Mouse (Mus musculus): ENCODE measurements around the gene Trim14.

The Trim14 gene

DNA sequence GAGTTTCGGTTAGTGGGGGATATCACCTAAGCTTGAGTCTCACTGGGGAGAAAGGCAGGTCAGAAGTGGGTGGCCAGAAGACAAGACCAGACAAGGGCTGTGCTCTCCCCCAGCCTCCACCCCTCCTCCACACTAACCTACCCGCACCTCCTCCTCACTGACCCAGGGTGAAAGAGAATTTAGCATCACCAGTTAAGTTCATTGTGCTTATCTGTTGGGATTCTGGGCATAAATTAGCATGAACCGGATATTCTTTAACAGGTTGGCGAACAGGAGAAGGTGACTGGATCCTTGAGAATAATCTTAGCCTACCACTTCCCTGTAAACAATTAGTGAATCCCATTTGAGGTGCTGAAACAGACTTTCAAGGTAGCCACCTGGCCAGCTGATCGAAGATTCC, 60.8 kb downstream of the Trim14 start:
- DNase-seq, result no peak

DNA sequence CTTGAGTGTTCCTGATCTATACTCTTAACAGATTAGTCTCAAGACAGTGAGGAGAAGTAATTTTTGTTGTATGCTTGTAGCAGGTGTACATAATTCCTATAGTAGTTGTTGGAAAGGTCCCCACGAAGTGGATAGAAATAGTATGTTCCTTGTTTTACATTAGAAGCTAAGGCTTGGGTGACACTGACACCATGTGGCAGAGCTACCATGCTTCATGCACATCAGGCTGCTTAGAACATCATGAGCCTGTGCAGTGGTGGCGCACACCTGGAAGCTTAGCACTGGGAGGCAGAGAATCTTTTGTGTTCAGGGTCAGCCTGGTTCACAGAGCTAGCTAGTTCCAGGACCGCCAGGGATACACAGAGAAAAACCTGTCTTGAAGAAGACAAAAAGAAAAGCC, 70.2 kb downstream of the Trim14 start:
- no peak for DNase-seq

DNA sequence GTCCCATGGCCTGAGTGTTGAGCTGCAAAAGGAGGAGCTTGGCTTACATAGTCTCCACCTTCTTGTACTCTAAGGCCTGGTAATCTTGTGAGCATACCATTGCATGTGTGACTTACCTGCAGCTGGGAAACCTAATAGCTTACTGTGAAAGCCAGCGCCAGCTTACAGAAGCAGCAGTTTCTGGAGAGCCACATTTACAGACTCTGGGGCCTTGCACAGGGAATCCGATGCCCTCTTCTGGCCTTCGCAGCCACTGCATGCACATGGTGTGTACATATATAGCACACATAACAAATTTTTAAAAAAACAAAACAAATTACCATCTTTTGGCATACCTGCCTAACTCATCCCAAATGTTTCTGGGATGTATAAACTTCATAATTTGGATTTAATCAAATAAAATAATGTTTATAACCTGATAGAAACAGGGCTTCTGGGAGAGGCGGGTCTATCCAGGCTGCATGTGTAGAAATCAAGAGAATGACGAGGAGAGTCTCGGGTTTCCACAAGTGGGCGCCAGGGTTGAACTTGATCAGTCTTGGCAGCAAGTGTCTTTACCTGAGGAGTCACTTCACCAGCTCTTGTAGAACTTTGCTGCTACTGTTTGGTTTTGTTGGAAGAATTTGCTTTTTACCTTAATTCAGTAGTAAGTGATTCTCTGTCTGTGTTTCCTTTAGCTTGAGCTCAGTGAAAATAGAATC, 72.7 kb downstream of the Trim14 start:
- DNase-seq, result peak; percentile 53 to 72

DNA sequence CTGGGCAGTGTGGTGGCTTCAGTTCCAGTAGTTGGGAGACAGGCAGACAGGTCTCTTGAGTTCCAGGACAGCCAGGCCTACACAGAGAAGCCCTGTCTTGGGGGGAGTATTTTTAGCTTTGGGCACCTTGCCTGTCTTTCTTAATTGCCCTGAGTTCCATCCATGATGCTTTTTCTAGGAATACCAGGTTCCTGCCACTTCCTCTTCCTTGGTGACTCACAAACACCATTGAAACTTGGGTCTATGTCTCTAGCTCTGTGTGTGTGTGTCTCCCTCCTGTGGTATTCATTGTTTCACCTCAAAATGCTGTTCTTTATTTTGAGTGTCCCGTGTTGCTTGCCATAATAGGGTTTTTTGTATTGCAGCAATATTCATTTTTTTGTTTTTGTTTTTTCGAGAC, 77.5 kb downstream of the Trim14 start:
- no peak for DNase-seq

DNA sequence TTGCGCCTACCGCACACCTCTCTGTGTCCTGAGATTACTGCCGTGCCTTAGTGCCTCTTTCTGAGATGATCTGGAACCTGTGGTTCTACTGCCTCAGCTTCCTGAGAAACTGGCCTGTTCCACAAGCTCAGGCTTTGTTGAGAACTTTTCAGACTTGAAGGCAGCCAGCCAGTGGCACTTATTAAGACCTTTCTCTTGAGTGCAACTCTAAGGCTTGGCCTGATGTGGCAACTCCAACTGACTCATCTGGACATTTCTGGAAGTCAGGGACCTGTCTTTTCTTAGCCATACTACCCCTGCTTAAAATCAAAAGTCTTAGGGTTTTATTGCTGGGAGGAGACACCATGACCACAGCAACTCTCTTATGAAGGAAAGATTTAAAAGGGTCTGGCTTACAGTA, 78.8 kb downstream of the Trim14 start:
- DNase-seq, result no peak

DNA sequence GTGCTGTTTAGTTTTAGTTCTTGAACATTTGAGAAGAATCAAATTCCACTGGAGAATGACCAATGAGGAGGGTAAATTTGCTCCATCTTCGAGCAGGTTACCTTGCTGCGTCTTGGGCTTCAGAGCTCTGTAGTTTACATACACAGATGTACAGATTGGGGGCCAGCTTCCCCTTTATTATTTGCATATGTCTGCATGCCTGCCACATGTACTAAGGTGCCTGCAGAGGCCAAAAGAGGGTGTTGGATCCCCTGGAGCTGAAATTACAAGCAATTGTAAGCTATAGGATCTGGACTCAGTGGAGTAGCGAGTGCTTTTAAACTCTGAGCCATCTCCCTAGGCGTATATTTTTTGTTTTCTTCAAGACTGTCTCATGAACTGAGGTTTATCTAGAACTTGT, 79.2 kb downstream of the Trim14 start:
- DNase-seq, result no peak

DNA sequence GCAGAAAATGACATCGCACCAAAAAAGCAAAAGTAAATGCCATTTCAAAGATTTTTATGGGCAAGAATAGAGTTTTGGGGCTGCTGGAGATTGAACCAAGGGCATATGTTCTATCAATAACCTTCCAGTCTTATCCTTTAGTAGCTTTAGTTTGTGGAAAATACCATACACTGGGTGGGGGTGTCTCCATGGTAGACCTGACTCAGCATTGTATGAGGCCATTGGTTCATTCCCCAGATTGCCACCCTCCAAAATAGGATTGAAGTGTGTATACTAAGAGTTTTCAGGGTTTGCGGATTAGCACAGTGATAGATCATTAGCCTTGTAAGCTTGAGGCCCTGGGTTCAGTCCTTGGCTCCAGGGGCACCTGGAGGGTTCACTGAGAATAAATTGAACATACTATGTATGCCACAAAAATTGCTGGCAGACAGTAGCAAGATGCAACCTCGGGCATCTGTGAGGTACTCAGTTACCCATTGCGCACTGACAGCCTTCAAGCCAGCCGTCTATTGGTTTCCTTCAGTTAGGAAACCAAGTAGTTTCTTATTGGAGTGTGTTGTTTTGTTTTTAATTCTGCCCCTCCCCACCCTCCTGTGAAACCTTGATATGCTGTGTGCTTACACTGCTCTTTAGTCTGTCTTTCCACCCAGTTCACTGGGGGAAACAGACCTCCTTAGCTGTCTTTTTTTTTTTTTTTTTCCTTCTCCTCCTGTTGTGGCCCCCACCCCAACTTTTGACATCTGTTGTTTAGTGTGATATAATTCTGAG, 81.7 kb downstream of the Trim14 start:
- DNase-seq, result no peak

DNA sequence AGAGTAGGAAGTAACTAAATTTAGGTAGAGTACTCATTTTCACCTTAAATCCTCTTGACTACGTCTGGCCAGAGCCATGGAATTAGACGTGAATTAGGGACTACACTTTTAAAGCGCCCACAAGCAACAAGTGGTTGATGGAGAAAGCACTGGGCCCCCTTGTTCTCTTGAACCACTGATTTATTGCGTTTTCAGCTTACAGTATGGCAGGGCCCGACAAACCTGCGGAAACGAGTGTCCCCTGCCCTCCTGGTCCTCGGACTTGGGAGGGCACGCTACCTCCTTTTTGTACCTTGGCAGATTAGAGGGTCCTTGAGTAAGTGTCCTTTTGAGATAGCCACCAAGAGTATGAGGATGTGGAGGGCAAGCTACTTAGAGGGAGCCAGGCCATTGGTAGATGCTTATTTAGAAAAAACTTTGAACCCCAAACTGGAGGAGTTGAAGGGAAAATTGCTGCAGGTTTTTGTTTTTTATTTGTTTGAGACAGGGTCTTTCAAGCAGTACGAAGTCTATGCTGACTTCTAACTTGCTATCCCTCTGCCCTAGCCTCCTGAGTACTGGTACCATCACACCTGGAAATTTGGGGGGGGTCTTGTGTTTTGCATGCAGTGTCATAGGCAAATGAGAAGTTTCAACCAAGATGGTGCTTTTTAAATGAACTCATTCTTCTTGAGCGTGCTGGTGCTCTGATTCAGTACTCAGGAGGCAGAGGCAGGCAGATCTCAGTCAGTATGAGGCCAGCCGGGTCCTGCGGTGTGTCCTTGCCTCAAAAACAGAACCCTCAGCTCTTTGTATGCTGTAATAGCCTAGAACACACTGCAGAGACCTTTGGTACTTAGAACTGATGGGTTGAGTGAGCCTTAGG, 82.9 kb downstream of the Trim14 start:
- no peak for DNase-seq

DNA sequence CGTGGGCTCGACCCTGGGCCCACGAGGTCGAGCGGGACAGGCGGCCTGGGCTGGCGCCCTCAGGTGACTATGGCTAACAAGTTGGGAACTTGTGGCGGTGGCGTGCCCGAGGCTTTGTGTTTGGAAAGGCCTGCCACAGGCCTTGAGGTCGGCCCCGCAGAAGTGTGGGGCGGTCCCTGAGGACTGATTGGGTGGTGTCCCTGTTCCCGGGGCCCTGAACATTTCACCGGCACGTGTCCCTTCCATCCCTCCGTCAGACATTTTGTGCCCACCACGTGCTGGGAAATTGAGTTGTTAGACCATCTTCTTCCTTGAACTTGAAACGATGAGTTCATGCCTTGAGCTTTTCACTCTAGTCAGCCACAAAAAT, 83.5 kb downstream of the Trim14 start:
- DNase-seq, result peak in 1 of 2 experiments; percentile 58

DNA sequence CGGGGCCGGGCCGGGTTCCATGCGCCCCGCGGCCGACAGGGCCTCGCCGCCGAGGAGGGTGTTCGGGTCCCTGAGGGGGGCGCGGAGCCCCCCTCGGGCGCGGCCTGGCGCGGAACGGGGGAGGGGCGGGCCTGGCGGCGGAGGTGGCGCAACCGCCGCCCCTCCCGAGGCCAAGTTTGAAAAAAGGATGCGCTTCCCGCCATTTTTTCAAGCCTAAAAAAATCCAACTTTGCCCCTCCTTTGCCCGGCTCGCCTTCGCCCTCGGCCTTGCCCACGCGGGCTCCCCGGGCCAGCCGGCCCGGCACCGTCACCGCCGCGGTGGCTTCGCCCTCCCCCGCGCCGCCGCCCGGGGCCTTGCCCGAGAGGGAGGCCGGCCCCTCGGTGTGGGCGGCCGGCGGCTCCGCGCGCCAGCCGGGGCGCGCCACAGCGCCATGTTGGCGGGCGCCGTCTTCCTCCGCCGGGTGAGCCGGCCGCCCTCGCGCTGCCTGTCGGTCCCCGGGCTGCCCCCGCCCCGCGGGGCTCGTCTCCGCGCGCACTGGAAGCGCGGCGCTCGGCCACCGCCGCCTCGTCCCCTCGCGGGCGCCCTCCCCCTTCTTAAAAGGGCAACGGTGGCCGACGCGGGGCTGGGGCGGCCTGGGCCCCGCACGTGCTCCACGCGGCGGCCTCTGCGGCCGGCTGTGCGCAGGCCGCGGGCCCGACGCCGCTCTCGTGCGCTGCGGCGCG, 84.0 kb downstream of the Trim14 start:
- DNase-seq, result peak; percentile 81 to 84

DNA sequence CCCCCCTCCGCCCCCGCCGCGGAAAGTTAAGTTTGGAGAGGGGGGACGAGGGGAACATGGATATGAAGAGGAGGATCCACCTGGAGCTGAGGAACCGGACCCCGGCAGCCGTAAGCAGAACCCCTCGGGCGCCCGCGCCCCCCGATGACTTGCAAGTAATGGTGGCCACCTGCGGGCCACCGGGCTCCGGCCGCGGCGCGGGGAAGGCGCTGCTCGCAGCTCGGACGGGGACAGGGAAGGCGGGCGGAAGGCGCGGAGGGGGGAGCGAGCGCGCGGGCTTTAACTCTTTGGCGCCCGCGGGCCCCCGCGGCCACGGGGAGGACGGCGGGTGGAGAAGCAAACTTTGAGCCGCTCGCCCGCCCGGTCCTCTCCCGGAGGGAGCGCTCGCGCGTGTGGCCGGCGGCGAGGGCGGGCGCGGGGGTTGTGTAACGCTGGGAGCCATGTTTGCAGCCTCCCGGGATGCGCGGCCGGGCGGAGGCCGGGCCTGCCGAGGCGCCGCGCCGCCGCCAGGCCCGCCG, 84.6 kb downstream of the Trim14 start:
- peak; percentile 76 to 84 for DNase-seq

DNA sequence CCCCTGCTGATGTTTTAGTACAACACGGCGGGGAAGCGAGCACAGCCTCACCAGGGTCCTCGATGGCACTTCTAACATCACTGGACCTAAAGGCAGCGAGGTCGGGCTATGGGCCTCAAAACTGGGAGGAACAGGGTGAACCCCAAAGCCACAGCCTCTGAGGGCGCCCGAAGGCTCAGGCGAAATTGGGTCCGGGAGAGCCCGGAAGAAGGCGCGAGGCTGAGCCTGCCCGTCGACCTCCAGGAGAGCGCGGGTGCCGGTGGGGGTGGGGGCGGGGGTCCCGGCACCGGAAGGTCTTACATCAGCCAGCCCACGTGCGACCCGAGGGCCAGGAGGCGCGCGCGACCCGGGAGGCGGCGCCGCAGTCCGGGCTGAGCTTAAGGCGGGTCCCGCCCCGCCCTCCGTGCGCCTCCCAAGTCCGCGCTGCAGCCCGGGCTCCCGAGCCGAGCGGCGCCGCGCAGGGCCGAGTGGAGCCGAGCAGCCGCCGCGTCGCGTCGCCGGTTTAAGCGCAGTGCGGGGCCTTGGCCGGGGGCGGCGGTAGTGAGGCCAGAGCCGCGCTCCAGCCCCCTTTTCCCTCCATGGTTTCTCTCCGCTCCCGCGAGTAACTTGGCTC, 85.3 kb downstream of the Trim14 start, which contains the start of gene Anp32b:
Gene Anp32b, plus strand, starts transcription at position 384 of the 613 bp plus-strand sequence.
- peak; percentile 95 to 97 for DNase-seq

DNA sequence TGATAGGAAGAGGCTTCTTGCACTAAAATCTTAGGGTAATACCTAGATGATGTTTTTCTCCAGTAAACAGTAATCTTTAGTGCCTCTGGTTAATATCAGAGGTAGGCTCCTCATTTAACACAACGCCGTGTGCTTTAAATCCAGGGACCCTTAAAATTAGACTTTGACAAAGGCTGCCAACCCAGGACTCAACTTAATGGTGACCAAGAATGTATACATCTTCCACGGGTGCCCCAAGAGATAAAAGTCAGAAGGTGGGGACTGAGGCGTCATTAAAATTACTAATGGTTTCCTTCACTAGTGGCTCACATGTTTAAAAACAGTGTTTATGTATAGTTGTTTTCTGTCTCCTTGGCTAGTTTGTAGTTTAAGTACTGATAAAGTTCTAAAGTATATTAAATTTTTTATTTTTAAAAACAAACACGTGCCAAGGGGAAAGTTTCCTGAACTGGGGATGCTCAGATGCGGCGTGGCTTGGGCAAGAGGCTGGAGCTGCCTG, 85.9 kb downstream of the Trim14 start:
- no peak for DNase-seq

DNA sequence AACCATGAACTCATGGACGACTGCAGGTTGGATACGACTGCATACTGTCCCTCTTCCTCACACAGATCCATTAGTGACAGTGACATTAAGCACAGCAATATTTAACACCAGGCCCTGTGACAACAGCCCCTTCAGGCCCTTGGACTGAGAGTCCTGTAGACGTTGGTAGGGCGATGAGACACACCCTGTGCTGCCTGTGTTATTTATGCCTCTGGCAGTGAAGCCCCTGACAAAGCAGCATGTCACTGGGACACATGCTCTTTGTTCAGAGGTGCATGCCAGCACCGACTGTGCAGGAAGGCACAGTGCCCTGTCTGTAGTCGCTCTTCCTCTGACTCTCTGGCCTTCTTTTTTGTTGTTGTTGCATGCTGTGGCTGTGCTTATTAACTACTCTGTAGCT, 87.1 kb downstream of the Trim14 start:
- peak; percentile 88 to 90 for DNase-seq

DNA sequence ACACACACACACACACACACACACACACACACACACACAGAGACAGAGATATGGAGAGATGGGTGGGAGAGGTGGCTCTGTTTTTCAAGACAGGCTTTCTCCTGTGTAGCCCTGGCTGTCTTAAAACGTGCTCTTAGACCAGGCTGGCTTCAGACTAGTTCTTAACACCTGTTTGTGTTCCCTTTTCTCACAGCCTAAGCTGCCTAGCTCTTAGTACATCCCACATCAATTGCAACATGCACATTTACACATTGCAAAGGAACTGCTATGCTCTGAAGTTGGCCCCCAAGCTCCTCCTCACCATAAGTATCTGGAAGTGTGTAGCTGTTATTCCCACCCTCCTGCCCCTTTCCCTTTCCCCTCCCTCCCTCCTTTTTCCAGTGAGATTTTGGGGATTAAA, 88.5 kb downstream of the Trim14 start:
- no peak for DNase-seq

DNA sequence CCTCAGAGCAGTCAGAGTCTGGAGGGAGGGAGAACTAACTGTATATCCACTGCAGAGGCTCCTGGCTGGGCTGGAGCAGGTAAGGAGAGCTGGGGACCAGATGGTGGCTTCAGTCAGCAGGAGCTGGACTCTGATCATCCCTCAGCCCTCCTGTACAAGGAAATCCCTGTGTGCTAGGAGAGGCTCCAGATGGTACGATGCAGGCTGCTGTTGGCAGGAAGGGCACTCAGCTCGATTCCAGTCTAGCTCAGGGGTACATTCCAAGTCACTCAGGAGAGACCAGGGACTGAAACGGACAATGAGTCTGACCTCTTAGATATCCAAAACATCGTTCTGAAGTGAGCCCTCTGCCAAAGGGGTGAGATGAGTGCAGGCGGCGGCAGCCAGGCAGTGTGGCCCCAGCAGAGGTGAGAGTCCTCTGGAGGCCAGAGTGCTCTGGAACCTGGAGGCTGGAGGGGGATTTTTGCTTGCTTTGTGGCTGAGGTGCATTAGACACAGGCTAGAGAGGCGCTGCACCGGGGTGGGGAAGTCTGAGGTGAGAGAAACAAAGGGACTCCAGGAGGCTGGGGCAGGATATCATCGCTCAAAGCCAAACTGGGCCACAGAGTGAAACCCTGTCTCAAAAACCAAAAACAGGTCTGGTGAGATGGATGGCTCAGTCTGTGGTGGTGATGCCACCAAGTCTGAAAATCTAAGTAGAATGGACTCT, 90.5 kb downstream of the Trim14 start:
- DNase-seq, result peak; percentile 75 to 81

Measured in cerebellum, postnatal 14 days (tissue).